Mouse (Mus musculus) urinary bladder, postnatal 4 days (tissue): Measurements from ENCODE around the gene Tnpo1.

ENCODE experiments used
- DNase-seq, 2 experiments: peaks; one replicate each; pipeline ENCODE4 v3.0.0; 2021 to 2022; ENCODE audit warnings: low spot score in 2 of 2

Gene Tnpo1

DNA sequence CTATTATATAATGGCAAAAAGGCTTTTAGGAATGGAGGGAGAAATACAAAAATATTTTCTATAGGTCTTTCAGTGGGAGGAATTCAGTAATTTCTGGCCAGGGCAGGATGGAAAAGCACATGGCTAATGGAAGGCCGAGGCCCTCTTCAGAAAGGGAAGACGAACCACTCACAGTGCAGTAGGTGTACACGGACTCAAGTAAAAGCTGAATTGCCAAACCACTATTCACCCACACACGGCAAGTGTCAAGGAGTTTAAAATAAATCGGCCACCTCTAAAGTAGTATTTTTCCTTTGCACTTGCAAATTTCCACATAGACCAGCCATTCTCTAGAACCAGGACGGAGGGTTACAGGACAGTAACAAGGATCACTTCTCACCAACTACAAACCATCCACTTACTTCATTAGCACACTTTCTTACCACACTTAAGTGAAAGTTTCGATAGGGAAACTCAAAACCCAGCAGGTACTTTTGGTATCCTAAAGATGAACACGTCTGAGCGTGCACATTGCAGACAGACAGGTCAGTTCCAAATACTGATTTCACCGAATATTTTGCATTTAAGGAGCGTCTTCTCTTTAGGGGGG is 1.2 kb downstream of the Tnpo1 start:
- DNase-seq, result no peak

DNA sequence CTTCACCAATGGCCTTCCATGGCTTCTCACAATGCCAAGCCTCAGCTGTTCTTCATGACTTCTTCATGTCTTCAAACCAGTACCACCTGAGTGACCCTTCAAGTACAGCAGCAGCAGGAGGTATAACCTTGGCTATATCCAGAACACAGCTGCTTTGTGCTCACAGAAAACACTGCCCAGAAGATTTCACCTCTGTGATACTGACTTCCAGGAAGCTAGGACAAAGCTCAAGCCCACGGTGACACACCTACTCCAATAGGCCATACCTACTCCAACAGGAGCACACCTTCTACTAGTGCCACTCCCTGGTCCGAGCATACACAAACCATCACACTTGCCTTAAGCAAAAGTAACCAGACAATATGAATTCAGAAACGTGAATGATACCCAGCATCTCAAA is 3.4 kb downstream of the Tnpo1 start:
- peak in 1 of 2 experiments; percentile 41 for DNase-seq

DNA sequence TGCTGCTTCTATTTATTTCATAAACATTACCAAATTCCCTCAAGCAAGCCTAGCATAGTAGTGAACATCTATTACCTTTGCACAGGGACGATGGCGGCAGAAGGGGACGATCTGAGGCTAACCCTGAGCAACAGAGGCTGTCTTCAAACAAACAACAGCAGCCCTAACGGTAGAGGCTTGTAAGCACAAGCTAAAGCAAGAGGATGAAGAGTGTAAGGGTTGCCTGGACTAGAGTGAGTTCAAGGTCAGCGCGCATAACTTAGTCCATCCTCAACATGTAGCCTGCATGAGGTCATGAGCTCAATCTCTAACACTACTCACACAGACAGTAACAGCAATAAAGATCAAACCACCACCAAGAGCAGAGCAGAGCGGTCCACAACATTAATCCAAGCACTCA is 4.9 kb downstream of the Tnpo1 start:
- DNase-seq, result no peak

DNA sequence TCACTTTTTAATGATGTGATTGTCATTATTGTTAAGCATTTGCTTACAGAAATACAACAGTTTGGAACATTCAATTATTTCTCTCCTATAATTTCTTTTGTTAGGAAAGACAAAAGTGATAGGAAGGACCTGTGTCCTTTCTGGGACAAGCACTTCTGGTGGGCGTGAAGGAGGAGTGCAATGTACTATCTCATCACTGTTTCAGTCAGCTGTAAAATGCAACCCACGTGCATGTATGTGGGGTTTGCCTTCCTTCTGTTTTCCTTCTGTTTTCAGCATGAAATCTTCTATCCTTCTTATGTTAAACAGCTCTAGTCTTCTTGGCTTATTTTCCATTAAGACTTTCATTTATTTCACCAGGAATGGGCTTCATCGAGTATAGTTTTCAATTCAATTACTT is 5.9 kb downstream of the Tnpo1 start:
- DNase-seq, result no peak

DNA sequence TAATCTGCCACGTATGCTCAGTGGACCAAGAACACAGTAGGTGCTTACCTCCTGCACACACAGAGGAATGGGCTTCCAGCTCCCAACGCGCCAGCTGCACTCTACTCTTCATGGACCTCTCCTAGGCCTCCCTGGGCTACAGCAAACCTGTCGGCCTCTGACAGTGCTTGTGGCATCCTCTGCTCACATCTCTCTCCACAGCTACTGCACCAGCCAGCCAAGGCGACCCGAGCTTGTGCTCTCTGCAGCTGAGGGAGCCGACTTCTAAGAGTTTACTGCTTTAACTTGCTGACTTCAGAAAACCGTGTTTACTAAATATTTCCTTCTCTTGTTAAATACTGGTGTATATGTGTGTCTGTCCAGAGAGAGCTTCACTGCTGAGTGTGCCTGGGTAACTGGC is 6.5 kb downstream of the Tnpo1 start:
- peak in 1 of 2 experiments; percentile 52 for DNase-seq

DNA sequence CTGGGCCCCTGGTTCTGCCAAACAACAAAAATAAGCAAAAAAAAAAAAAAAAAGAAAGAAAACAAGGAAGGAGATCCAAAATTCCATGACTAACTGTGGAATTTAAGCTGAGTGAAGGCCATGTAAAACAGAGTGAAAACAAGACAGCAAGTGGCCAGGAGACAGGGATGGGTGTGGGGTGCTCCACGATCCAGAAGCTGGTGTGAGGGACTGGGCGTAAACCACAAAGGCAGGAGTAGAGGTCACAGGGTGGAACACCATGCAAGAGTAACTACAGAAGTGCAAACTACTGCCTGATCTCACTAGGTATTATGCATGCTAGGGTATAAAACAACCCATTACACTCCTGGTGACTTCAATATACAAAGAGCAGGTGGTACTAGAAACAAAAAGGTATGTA is 8.3 kb downstream of the Tnpo1 start:
- DNase-seq, result no peak

DNA sequence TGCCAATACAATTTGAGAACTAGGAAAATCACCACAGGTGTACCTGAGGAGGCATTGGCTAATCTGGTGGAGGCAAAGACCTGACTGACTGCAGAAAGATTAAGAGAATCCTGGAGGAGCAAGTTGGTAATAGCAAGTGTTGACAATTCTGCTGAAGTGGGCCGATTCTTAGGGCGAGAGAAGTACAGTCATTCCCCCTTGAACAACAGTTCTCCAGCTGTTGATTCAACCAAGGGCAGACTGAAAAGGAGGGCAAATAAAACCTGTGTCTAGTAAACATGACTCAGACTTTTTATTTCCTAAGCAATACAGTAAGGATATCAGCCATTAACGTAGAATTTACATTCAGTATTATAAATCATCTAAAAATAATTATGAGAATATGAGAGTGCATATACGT is 10.6 kb downstream of the Tnpo1 start:
- DNase-seq, result no peak

DNA sequence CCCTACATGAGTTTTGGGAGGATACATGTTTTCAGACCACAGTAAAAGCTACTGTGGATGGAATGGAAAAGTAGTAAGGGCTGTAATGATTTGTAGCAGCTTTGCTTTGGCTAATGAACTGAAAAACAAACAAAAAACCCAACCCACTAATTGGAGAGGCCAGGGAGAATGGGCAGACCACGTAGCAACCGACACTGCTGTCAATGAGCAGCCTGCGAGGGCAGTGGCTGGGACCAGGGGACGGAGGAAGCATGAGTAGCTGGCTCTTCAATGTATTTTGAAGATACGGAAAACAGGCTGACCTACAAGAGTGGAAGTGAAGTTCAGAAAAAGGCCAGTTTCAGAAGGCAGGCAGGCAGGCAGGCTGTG is 11.4 kb downstream of the Tnpo1 start:
- no peak for DNase-seq

DNA sequence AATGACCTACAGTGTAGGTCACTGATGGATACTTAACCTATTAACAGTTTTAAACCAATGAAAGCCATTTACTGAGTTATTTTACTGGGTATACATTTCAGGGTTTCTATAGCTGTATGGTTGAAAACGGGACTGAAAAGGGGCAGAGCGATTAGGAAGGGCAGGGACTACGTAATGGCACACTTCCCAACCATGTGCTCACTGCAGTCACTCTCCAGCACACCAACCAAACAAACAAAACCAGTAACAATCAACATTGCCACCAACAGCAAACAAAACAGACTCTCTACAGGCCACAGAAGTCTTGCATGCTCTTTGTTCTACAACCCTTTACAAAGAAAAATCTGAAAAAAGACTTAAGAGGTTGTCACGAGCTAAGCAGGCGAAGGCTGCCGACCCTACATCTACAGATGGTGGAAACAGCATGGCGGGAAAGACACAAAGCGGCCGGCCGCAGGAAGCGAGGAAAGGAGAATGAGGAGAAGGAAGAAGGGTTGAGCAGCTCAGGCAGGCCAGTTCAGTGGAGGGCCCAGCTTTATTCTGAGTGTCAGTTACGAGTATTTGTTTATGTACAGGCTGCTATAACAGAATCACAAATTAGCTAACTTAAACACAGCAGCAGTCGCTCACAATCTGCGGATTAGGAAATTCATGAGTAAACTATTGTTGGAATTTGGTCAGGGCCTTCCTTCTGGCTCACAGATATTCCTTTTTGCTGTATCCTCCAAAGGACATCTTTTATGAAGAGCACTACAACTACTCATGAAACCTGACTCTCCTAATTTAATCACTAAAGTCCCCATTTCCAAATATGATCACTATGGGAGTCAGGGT is 12.0 kb downstream of the Tnpo1 start:
- DNase-seq, result no peak

DNA sequence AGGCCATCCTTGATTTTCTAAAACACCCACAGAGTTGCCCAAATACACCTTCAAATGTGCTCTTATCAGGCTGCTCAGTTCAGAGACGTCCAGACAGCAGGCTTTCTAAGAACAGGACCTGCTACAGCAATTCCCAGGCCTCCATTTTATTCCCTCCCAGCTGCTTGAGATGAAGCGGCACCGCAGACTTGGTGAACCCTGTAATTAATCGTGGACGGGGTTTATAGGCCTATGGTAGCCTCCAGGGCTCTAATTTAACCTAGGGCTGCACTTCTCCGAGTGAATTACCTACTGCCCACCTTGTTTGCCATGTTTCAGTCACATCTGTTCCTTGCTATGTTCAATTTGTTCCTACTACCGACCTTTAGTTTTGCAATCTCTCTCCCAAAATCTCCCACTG is 13.0 kb downstream of the Tnpo1 start:
- no peak for DNase-seq

DNA sequence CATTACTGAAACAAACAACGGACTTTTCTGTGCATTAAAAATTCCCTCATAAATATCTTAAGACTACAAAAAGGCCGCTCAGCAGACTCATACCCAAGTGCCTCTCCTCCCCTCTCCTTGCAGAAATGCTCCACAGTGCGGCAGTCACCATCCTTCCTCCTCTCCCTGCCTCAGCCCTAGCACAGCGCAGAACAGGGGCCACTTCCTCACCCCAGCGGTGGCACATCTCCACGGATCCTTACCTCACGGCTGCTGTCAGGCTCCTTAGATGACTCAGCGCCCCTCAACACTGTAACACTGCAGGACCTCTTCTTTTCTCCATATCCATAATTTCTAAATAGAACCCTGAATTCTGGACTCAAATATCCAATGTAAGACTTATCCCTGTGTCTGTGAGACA is 13.6 kb downstream of the Tnpo1 start:
- no peak for DNase-seq

DNA sequence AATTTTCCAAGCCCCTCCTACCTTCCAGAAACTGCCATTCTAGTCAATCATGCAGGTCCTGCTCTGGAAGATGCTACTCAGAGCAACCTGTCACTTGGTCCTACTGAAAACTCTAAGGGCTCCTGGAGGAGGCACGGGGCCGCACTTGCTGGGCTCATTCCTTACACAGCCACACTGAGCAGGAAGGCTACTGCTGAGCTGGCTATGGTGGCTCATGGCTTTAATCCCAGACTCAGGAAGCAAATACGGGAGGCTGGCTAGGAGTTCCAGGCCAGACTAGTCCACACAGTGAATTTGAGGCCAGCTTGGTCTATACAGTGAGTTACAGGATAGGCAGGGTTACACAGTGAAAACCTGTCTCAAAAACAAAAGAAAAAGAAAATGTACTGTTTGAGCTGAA is 15.4 kb downstream of the Tnpo1 start:
- no peak for DNase-seq

DNA sequence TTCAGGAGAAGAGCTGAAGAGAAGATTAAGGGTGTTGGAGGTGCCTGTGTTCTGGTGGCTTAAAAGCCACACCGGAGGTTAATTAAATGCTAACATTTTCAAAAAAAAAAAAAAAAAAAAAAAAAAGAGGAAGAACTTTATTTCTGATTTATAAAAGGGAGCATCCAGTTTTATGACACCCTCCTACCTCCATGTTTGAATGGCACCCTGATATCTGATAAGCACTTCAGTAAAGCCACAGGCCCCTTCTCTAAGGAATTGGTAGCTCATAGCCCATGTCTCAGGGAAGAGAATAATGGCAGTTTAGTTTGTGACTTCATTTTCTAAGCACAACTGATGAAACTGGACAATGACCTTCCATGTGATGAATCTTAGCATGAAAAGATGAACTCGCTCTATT is 21.6 kb downstream of the Tnpo1 start:
- no peak for DNase-seq

DNA sequence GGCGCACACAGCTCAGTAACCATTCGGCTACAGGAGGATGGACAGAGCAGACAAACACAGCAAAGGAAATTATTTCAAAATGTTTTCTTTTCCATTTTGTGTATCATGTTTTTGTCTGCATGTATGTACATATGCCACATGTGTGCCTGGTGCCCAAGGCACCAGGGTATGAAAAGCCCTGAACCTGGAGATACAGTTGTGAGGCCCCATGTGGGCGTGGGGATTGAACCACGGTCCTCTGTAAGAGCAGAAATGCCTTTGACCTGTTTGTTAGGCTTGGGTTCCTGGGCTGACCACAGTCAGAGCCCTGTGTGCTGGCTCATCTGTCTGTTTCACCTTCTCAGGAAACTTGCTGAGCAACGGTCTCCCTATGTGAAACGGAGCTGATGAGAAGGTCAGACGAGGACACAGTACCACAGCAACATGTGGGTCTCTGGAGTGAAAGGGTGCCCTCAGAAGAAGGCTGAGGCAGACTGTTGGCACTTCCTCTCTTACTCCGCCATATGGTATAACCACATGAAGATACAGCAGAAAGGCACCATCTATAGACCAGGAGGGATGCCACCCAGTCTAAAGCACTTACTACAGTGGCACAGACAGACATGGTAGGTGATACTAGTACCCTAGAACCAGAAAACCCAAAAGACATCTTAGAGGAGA is 23.7 kb downstream of the Tnpo1 start:
- DNase-seq, result no peak

DNA sequence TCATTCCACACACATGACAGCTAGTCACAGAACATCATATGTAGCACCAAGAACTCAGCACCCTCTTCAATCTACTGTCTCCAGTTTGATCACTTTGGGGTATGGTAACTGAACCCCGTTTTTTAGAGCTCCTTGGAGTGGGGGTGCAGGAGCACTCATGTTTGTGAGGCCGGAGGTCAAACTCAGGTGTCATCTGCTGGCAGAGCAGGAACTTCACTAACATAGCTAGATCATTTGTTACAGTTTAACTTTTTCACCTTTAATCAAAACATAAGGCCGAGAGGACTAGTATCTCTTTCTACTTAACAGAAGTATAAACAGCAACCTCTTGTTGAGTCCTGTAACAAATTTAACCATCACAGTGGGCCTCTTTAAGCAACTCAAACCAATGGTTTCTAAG is 26.6 kb downstream of the Tnpo1 start:
- no peak for DNase-seq

DNA sequence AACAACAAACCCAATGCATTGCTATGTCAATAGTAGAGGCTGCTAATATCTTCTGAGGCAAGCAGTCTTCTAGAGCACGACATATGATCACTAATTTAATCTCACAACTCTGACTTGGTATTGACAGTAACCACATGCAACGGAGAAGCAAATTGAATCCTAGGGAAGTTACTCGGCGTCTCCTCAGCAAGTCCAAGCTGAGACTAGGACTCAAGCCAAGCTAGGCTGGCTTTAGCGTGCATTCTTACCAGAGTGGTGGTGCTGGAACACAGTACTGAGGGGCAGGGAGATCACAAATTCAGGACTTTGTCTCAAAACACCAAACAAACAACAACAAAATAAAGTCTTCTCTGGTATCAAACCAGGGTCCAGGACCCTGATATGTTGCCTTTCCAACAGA is 28.6 kb downstream of the Tnpo1 start:
- DNase-seq, result no peak

DNA sequence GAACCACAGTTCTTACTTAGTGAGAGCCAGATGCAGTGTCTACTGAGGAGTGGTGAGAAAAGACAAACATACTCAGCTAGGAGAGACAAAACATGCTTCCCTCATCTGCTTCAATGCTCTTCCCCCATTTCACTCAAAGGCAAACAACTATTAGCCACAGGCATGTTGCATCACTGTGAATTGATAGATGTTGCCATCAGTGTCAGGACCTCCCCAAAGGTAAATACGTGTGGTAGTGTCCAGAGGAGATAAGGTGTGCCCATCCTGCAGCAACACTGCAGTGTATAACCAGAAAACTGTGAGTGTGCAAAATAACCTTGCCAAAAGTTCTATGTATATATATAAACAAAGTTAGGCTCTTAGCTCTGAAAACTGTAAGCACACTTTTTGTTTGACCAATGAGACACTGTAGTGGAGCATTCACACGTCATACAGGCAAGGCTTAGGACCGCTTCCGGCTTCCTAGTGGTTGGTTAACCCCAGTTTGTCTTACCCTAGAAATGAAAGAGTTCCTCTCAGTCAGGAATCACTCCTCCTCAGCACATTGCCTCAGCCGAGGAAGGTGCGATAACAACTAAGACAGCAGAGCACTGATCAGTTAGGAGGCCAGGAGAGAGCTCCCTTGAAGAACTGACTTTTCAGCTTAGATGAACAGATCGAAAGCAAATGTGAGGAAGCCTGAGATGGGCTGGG is 29.6 kb downstream of the Tnpo1 start:
- DNase-seq, result no peak

DNA sequence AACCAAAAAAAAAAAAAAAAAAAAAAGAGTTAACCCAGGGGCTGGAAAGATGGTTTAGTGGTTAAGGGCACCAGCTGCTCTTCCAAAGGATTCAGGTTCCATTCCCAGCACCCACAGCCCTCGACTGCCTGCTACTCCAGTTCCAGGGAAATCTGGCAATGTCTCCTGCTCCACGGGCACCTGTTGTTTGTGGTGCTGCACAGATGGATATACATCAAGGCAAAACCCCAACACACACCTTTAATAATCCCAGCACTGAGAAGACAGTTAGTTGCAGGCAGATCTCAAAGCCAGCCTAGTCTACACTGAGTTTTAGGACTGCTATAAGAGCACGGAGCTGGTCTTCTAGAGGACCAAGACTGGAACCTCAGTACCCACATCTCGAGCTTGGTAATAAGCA is 30.2 kb downstream of the Tnpo1 start:
- DNase-seq, result no peak

DNA sequence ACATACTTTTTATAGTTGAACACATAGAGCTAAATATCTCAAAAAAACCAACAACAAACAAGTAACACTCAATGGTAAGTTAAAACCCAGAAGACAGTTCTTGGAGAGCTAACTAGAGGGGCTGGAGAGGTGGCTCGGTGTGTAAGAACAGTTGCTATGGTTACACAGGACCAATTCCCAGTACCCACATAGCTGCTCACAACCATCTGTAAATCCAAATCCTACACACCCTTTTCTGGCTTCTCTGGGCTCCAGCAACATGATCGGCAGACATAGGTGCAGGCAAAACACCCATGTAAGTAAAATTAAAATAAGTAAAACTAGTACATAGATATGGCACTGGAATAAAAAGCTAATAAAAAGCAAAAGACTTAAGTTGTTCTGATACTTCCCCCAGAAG is 31.3 kb downstream of the Tnpo1 start:
- DNase-seq, result no peak

DNA sequence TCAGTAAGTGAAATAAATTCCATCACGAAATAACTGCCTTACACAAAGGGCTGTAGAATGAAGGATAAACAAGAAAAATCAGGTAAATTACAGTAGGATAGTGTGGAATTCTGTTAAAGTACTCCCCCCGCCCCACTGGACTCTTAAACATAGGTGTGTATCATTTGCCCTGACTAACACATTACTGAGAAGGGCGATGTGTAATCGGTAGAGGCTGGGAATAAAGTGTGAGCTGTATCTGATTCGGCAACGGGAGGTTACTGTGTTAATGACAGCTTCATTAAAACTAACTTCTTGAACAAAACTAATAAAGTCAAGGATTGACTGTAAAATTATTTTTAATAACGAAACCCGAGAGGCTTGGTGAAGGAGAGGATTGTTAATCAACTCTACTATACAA is 34.7 kb downstream of the Tnpo1 start:
- no peak for DNase-seq

DNA sequence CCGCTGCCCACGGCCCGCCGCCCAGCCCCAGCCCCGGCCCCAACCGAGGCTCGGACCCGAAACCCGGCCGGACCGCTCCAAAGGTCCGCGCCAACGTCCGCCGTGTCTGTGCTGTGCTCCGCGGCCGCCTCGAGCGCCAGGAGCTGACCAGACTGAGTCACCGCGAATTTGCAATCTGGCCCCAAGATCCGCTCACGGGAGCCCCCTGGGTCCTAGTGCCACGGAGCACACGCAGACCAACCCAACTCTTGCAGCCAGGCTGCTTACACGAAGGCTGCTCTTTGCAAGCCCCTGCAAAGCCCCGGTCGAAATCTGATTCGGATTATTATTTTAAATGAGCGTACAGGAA is 35.3 kb downstream of the Tnpo1 start:
- peak; percentile 75 to 80 for DNase-seq

DNA sequence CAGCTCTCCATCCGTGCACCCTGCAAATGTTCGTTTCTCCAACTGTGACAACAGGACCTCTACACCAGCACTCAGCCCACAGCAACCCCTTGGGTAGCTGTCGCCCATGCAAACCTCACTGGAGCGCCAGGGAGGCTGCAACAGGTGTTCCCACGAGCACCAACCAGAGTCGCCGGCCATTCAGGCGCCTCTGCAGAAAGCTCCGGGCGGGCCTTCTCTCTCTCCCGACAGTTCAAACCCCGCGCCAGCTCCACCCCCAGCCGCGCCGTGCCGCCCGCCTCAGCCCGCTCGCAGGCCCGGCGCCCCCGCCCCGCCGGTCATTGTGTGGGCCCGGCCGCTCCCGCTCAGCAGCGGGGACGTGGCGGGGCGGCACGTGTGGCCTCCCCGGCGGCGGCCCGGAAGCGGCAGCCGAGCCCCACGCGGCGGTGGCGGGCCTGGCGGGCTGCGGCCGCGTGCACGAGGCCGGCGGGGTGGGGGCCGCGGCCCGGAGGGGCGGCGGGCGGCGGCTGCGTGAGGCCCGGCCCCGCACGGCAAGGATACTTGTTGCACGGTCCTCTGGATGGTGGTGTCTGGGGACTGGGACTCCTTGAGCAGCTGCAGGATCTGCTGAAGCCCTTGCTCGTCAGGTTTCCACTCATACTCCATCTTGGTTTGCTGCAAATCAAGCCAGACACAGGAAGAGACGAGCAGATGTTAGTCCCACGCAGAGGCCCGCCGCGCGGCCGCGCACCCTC is 35.9 kb downstream of the Tnpo1 start:
- DNase-seq, result peak; percentile 44 to 67
